Mouse (Mus musculus): ENCODE measurements around the gene Gtf2ird2. TPM values are rescaled to one million over a fixed set of nuclear protein-coding genes. Genes with fewer than 3 reads are reported as not detected.

Gene Gtf2ird2
- polyA plus RNA-seq, 1 experiment = 5.5 TPM

- no peak overlapping the region for H3K27ac ChIP-seq (ENCODE audit: control insufficient read depth, insufficient read depth, low read depth, low read length, poor library complexity)
- peaks cover 1% of the 10 kb centered on the region; the same call in 1 of the 2 replicates for H3K4me1 ChIP-seq (ENCODE audit: control insufficient read depth, insufficient read depth, low read length)
- WGBS = 65% methylated on average over 4 of the region's 4 CpGs
- H3K4me3 ChIP-seq (replicated peaks; ENCODE audit: control insufficient read depth, low read depth, low read length) = no peak overlapping the region
- TF ChIP-seq CTCF (IDR thresholded peaks at IDR 0.05; ENCODE audit: control insufficient read depth, insufficient read depth, low read length) (peak; percentile 96), POLR2A (IDR thresholded peaks at IDR 0.05; ENCODE audit: borderline replicate concordance, control insufficient read depth, low read depth, low read length) (no peak)
These were observed 3.3 kb downstream of the Gtf2ird2 start for GRCm38 (mm10) chr5:134186961-134187731.

- H3K4me3 ChIP-seq (replicated peaks; ENCODE audit: control insufficient read depth, low read depth, low read length) = no peak overlapping the region
- H3K27ac ChIP-seq (ENCODE audit: control insufficient read depth, insufficient read depth, low read depth, low read length, poor library complexity) = no peak overlapping the region
- 18% methylated on average over 7 of the region's 7 CpGs for WGBS
- no peaks in the 10 kb centered on the region; the same call in 1 of the 2 replicates for H3K4me1 ChIP-seq (ENCODE audit: control insufficient read depth, insufficient read depth, low read length)
- TF ChIP-seq CTCF (IDR thresholded peaks at IDR 0.05; ENCODE audit: control insufficient read depth, insufficient read depth, low read length) = no peak
- TF ChIP-seq POLR2A (IDR thresholded peaks at IDR 0.05; ENCODE audit: borderline replicate concordance, control insufficient read depth, low read depth, low read length) = no peak
These were observed 4.8 kb downstream of the Gtf2ird2 start for GRCm38 (mm10) chr5:134188571-134188970.

- H3K4me3 ChIP-seq (replicated peaks; ENCODE audit: control insufficient read depth, low read depth, low read length) = no peak overlapping the region
- H3K27ac ChIP-seq (ENCODE audit: control insufficient read depth, insufficient read depth, low read depth, low read length, poor library complexity) = no peak overlapping the region
- H3K4me1 ChIP-seq (ENCODE audit: control insufficient read depth, insufficient read depth, low read length) = no peaks in the 10 kb centered on the region
- no peak for TF ChIP-seq CTCF (IDR thresholded peaks at IDR 0.05; ENCODE audit: control insufficient read depth, insufficient read depth, low read length)
- no peak for TF ChIP-seq POLR2A (IDR thresholded peaks at IDR 0.05; ENCODE audit: borderline replicate concordance, control insufficient read depth, low read depth, low read length)
- 74% methylated on average over 8 of the region's 8 CpGs for WGBS
These were observed 9.8 kb downstream of the Gtf2ird2 start for GRCm38 (mm10) chr5:134193664-134194063.

DNA sequence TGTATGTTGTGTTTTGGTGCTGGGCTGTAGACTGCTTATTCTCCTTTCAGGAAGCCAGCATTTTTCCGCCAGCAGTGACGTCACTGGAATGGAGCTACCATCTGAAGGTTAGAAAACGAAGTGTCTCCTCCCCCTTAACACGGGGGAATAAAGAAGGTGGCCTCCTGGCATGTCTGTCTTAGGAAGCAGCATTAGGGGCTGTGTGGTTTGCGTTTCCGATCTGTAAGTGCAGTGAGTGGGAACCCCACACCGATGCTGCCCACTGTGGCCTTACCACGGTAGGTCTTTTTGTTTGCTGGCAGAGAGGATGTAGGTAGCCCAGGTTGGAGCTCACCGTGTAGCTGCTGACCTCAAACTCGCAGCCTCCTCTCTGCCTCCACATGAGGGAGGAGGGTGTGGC lies 22.9 kb downstream of the Gtf2ird2 start:
- WGBS = 24% methylated on average over 10 of the region's 10 CpGs
- no peak overlapping the region for H3K4me3 ChIP-seq (replicated peaks; ENCODE audit: control insufficient read depth, low read depth, low read length)
- TF ChIP-seq POLR2A (IDR thresholded peaks at IDR 0.05; ENCODE audit: borderline replicate concordance, control insufficient read depth, low read depth, low read length) (no peak), CTCF (IDR thresholded peaks at IDR 0.05; ENCODE audit: control insufficient read depth, insufficient read depth, low read length) (no peak)
- peaks cover 1% of the 10 kb centered on the region; the same call in 1 of the 2 replicates for H3K4me1 ChIP-seq (ENCODE audit: control insufficient read depth, insufficient read depth, low read length)
- H3K27ac ChIP-seq (ENCODE audit: control insufficient read depth, insufficient read depth, low read depth, low read length, poor library complexity) = no peak overlapping the region

DNA sequence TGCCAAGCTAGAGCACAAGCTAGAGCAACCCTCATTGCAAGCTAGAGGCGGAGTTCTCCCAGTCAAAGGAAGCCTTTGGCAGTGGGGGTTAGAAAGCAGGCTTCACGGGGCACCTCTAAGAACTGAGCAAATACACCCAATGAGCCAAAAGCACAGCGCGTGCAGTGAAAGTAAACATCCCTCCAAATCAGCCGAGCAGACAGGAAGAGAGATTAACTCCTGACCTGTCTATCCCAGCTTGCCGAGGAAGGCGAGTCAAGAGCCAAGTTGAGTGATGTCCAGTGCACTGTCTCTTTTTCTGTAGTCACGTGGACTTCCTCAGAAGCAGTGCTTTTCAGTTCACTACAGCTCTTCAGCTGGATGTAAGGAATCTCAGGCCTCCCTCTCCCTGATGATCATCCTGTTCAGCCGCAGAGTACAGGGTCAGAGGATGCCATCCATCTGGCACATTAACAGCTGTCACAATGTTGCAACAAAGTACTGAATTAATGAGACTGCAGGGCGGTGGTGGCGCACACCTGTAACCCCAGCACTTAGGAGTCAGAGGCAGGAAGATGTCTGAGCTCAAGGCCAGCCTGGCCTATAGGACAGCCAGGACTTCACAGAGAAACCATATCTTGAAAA lies 26.2 kb downstream of the Gtf2ird2 start:
- 63% methylated on average over 11 of the region's 11 CpGs for whole genome bisulfite sequencing
- TF ChIP-seq POLR2A (IDR thresholded peaks at IDR 0.05; ENCODE audit: borderline replicate concordance, control insufficient read depth, low read depth, low read length) (no peak), CTCF (IDR thresholded peaks at IDR 0.05; ENCODE audit: control insufficient read depth, insufficient read depth, low read length) (no peak)
- H3K4me1 ChIP-seq (ENCODE audit: control insufficient read depth, insufficient read depth, low read length) = peaks cover 8% of the 10 kb centered on the region
- H3K27ac ChIP-seq (ENCODE audit: control insufficient read depth, insufficient read depth, low read depth, low read length, poor library complexity) = no peak overlapping the region
- no peak overlapping the region for H3K4me3 ChIP-seq (replicated peaks; ENCODE audit: control insufficient read depth, low read depth, low read length)

DNA sequence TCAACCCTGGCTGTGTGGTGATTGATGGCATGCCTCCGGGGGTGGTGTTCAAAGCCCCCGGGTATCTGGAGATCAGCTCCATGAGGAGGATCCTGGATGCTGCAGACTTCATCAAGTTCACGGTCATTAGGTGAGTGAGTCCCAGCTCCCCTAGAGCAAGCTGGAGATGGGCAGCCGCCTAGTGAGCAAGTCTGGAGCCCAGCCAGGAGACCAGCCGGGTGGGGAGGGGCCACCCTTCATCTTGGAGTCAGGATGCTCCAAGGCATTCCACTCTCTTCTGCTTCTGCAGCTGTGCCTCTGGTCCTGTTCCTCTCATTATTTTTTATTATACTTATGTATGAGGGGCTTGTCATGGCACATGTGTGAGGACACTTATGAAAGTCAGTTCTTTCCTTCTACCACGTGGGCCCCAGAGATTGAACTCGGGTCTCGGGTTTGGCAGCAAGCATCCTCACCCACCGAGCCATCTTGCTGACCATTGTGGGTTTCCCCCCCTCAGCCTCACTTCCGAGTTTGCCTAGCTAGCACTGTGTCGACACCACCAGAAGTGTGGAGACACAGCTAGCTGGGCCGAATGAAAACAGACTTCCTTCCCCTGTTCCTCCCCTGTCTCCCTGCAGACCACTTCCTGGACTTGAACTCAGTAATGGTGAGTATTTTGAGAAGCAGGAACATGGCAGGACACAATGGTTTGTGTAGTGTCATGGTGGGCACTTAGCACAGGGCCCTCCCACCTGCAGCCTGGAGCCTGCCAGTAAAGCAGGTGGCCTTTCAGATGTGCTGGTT lies 30.4 kb downstream of the Gtf2ird2 start:
- peak overlapping the region; percentile 81 for H3K27ac ChIP-seq (ENCODE audit: control insufficient read depth, insufficient read depth, low read depth, low read length, poor library complexity)
- WGBS = 9% methylated on average over 12 of the region's 12 CpGs
- H3K4me1 ChIP-seq (ENCODE audit: control insufficient read depth, insufficient read depth, low read length) = peaks cover 8% of the 10 kb centered on the region
- no peak overlapping the region for H3K4me3 ChIP-seq (replicated peaks; ENCODE audit: control insufficient read depth, low read depth, low read length)
- TF ChIP-seq POLR2A (IDR thresholded peaks at IDR 0.05; ENCODE audit: borderline replicate concordance, control insufficient read depth, low read depth, low read length) (no peak), CTCF (IDR thresholded peaks at IDR 0.05; ENCODE audit: control insufficient read depth, insufficient read depth, low read length) (no peak)

- TF ChIP-seq POLR2A (IDR thresholded peaks at IDR 0.05; ENCODE audit: borderline replicate concordance, control insufficient read depth, low read depth, low read length) (no peak), CTCF (IDR thresholded peaks at IDR 0.05; ENCODE audit: control insufficient read depth, insufficient read depth, low read length) (no peak)
- 91% methylated on average over 7 of the region's 7 CpGs for WGBS
- Histone ChIP-seq H3K27ac (ENCODE audit: control insufficient read depth, insufficient read depth, low read depth, low read length, poor library complexity) (peak overlapping the region; percentile 19; the same call in 1 of the 2 replicates), H3K4me1 (ENCODE audit: control insufficient read depth, insufficient read depth, low read length) (peaks cover 6% of the 10 kb centered on the region), H3K4me3 (replicated peaks; ENCODE audit: control insufficient read depth, low read depth, low read length) (no peak overlapping the region)
These were observed 34.1 kb downstream of the Gtf2ird2 start for GRCm38 (mm10) chr5:134217900-134218299.

DNA sequence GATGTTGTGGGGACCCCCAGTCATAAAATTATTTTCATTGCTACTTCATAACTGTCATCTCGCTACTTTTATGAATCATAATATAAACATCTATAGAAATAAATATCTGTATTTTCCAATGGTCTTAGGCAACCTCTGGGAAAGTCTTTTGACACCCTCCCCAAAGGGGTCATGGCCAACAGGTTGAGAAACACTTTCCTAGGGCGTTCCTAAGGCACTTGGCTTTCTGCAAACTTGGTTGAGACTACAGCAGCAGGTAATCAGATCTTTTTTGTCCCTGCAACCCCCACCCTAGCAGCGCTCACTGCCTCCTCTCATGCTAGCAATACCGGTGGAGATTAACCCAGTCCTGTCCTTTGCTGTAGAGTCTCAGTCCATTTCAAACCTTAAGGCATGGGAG lies 37.5 kb downstream of the Gtf2ird2 start:
- Histone ChIP-seq H3K27ac (ENCODE audit: control insufficient read depth, insufficient read depth, low read depth, low read length, poor library complexity) (peak overlapping the region; percentile 34; the same call in 1 of the 2 replicates), H3K4me3 (replicated peaks; ENCODE audit: control insufficient read depth, low read depth, low read length) (no peak overlapping the region), H3K4me1 (ENCODE audit: control insufficient read depth, insufficient read depth, low read length) (peaks cover 4% of the 10 kb centered on the region)
- no peak for TF ChIP-seq CTCF (IDR thresholded peaks at IDR 0.05; ENCODE audit: control insufficient read depth, insufficient read depth, low read length)
- TF ChIP-seq POLR2A (IDR thresholded peaks at IDR 0.05; ENCODE audit: borderline replicate concordance, control insufficient read depth, low read depth, low read length) = no peak
- WGBS = 43% methylated on average over 4 of the region's 4 CpGs

Measured in bone marrow, adult 2 months (tissue).